Comparison of ENCODE assay signal across 8 mouse cellular contexts in genomic region chr15:101227971-101228370, GRCm38 (mm10). TPM values are rescaled to one million over a fixed set of nuclear protein-coding genes. Genes with fewer than 3 reads are reported as not detected.
DNase-seq lines count a peak whose midpoint lies in the region; ATAC-seq lines count a peak whose summit lies in the region.

No protein-coding gene starts in this region.

- peak overlapping the region; percentile 14; the same call in 1 of the 2 replicates for H3K4me3 ChIP-seq in lung, embryonic 16.5 days (ENCODE audit: low read length)
- no peak overlapping the region for H3K4me3 ChIP-seq in forebrain, embryonic 14.5 days (ENCODE audit: low read depth, low read length)

- H3K27me3 ChIP-seq in lung, embryonic 16.5 days (ENCODE audit: control insufficient read depth, insufficient read depth, low read depth, low read length), result no peaks in the 10 kb centered on the region
- H3K27me3 ChIP-seq in forebrain, embryonic 14.5 days (replicated peaks; ENCODE audit: control insufficient read depth, insufficient read depth, low read length), result 0 out of 2 replicates have a peak, but pooled peaks cover 5% of the 10 kb centered on the region

- DNase-seq in thymus, postnatal 4 days, result peak; percentile 53
- no peak for DNase-seq in thymus, postnatal 10 days (ENCODE audit: low spot score in 2 of 2)
- DNase-seq in gastrocnemius, postnatal 4 days (ENCODE audit: low spot score in 2 of 2), result peak; percentile 68 to 83
- DNase-seq in kidney, adult 9 months, result peak; percentile 75
- DNase-seq in left cerebral cortex, postnatal 25 days (ENCODE audit: low spot score in 2 of 2), result no peak
- no peak for DNase-seq in forebrain, embryonic 14.5 days (ENCODE audit: low spot score)

- H3K36me3 ChIP-seq in lung, embryonic 16.5 days (ENCODE audit: control insufficient read depth, insufficient read depth, low read length), result peaks cover 35% of the 10 kb centered on the region
- 0 out of 2 replicates have a peak, but pooled peaks cover 5% of the 10 kb centered on the region for H3K36me3 ChIP-seq in forebrain, embryonic 14.5 days (ENCODE audit: control insufficient read depth, insufficient read depth, low read length)

- H3K27ac ChIP-seq in lung, embryonic 16.5 days (ENCODE audit: low read length), result peak overlapping the region; percentile 87
- H3K27ac ChIP-seq in forebrain, embryonic 14.5 days (ENCODE audit: low read depth, low read length), result no peak overlapping the region

- peak overlapping the region; percentile 35; the same call in 1 of the 2 replicates for H3K4me2 ChIP-seq in lung, embryonic 16.5 days (ENCODE audit: low read depth, low read length)
- no peak overlapping the region for H3K4me2 ChIP-seq in forebrain, embryonic 14.5 days (ENCODE audit: low read length)

- intact Hi-C loops in left cerebral cortex, postnatal 25 days (cut with DNase I), result loop anchor here (10.0 kb wide), 1 partner anchor 847 kb away; the partner anchor contains the start of gene Eif4b

- 21% methylated on average over 7 of the region's 7 CpGs for WGBS in lung, embryonic 16.5 days
- WGBS in forebrain, embryonic 14.5 days, result 16% methylated on average over 7 of the region's 7 CpGs

- ATAC-seq in lung, embryonic 16.5 days (ENCODE audit: low read depth), result peak; percentile 73
- no peak for ATAC-seq in activated CD4-positive, CD25-positive, alpha-beta regulatory T cell, adult 4 months
- no peak for ATAC-seq in forebrain, embryonic 14.5 days

- H3K9me3 ChIP-seq in lung, embryonic 16.5 days (ENCODE audit: control insufficient read depth, low read length), result no peaks in the 10 kb centered on the region
- no peaks in the 10 kb centered on the region for H3K9me3 ChIP-seq in forebrain, embryonic 14.5 days (replicated peaks; ENCODE audit: control insufficient read depth, low read length)

- peaks cover 56% of the 10 kb centered on the region for H3K4me1 ChIP-seq in lung, embryonic 16.5 days (replicated peaks; ENCODE audit: control insufficient read depth, insufficient read depth, low read length)
- H3K4me1 ChIP-seq in forebrain, embryonic 14.5 days (ENCODE audit: control insufficient read depth, insufficient read depth, low read length), result peaks cover 12% of the 10 kb centered on the region

- peak overlapping the region; percentile 31 for H3K9ac ChIP-seq in lung, embryonic 16.5 days (ENCODE audit: low read length)
- no peak overlapping the region for H3K9ac ChIP-seq in forebrain, embryonic 14.5 days (ENCODE audit: low read length)

RNA-seq across cellular contexts. Expression of gene Grasp, which starts 4.0 kb away (rescaled TPM):
- total RNA-seq in gastrocnemius, postnatal 4 days (2021), result 10 to 100 TPM; 14.1 to 14.7 TPM
- 5.6 and 6.1 TPM in 2 replicates for polyA plus RNA-seq in lung, embryonic 16.5 days (2015; fragmentation: Nextera tagmentation; extraction: Ambion mirVana)
- not detected for polyA plus RNA-seq in activated CD4-positive, CD25-positive, alpha-beta regulatory T cell, adult 4 months (2017; shearing (Covaris generic))
- 10 to 100 TPM; 84.2 to 95.8 TPM for total RNA-seq in left cerebral cortex, postnatal 25 days (2021)
- 0.93 and 1.0 TPM in 2 replicates for polyA plus RNA-seq in forebrain, embryonic 14.5 days (2014; fragmentation: Nextera tagmentation; extraction: Ambion mirVana)

RNA-seq across cellular contexts. Expression of gene Nr4a1, which starts 26.1 kb away (rescaled TPM):
- 10 to 100 TPM; 25.3 to 26.0 TPM for total RNA-seq in gastrocnemius, postnatal 4 days (2021)
- 10.8 and 11.5 TPM in 2 replicates for polyA plus RNA-seq in lung, embryonic 16.5 days (2015; fragmentation: Nextera tagmentation; extraction: Ambion mirVana)
- polyA plus RNA-seq in activated CD4-positive, CD25-positive, alpha-beta regulatory T cell, adult 4 months (2017; shearing (Covaris generic)), result 10 to 100 TPM; 37.5 to 92.8 TPM
- total RNA-seq in left cerebral cortex, postnatal 25 days (2021), result 100 to 1,000 TPM; 111 to 133 TPM
- 2.1 and 2.9 TPM in 2 replicates for polyA plus RNA-seq in forebrain, embryonic 14.5 days (2014; fragmentation: Nextera tagmentation; extraction: Ambion mirVana)

RNA-seq across cellular contexts. Expression of gene Acvr1b, which starts 54.1 kb away (rescaled TPM):
- 10 to 100 TPM; 16.2 to 17.0 TPM for total RNA-seq in gastrocnemius, postnatal 4 days (2021)
- 6.8 and 7.9 TPM in 2 replicates for polyA plus RNA-seq in lung, embryonic 16.5 days (2015; fragmentation: Nextera tagmentation; extraction: Ambion mirVana)
- polyA plus RNA-seq in activated CD4-positive, CD25-positive, alpha-beta regulatory T cell, adult 4 months (2017; shearing (Covaris generic)), result 1 to 10 TPM; 3.5 to 3.6 TPM
- total RNA-seq in left cerebral cortex, postnatal 25 days (2021), result 100 to 1,000 TPM; 109 to 112 TPM
- polyA plus RNA-seq in forebrain, embryonic 14.5 days (2014; fragmentation: Nextera tagmentation; extraction: Ambion mirVana), result 24.7 and 33.5 TPM in 2 replicates

RNA-seq across cellular contexts. Expression of gene Atg101, which starts 56.1 kb away (rescaled TPM):
- total RNA-seq in gastrocnemius, postnatal 4 days (2021), result 10 to 100 TPM; 24.8 to 25.8 TPM
- 75.0 and 82.4 TPM in 2 replicates for polyA plus RNA-seq in lung, embryonic 16.5 days (2015; fragmentation: Nextera tagmentation; extraction: Ambion mirVana)
- polyA plus RNA-seq in activated CD4-positive, CD25-positive, alpha-beta regulatory T cell, adult 4 months (2017; shearing (Covaris generic)), result 10 to 100 TPM; 42.8 to 43.6 TPM
- 10 to 100 TPM; 40.3 to 43.6 TPM for total RNA-seq in left cerebral cortex, postnatal 25 days (2021)
- polyA plus RNA-seq in forebrain, embryonic 14.5 days (2014; fragmentation: Nextera tagmentation; extraction: Ambion mirVana), result 82.3 and 83.1 TPM in 2 replicates

Comparison
In these comparisons a context has a peak if more than half of its experiments do, and no peak if none do; other contexts are left out.
1. DNase-seq: peak in thymus, postnatal 4 days (single experiment), gastrocnemius, postnatal 4 days (2 of 2) and kidney, adult 9 months (single experiment); none in thymus, postnatal 10 days (0 of 2), left cerebral cortex, postnatal 25 days (0 of 2) and forebrain, embryonic 14.5 days (single experiment).